Mouse (Mus musculus) limb, embryonic 10.5 days (tissue): ENCODE measurements around the gene Atp1a1. TPM values are rescaled to one million over a fixed set of nuclear protein-coding genes. Genes with fewer than 3 reads are reported as not detected.

ENCODE experiments used
- DNase-seq: peaks from one replicate; pipeline ENCODE4 v3.0.0-alpha.2; 2017; ENCODE audit warnings: low spot score
- H3K27ac ChIP-seq: fragments of 300-500 bp; sonication (generic); 2 replicates; pipeline ENCODE4 v1.5.1; 2016; ENCODE audit warnings: mild to moderate bottlenecking
- H3K27me3 ChIP-seq: fragments of 300-500 bp; sonication (generic); 2 replicates; pipeline ENCODE4 v1.6.1; 2016; ENCODE audit warnings: low read depth, mild to moderate bottlenecking; ENCODE audit not compliant: poor library complexity, severe bottlenecking
- H3K36me3 ChIP-seq: fragments of 300-500 bp; sonication (generic); 2 replicates; pipeline ENCODE4 v1.6.1; 2016; ENCODE audit warnings: mild to moderate bottlenecking, moderate library complexity
- H3K4me1 ChIP-seq: fragments of 300-500 bp; sonication (generic); 2 replicates; pipeline ENCODE4 v1.6.1; 2016
- H3K4me3 ChIP-seq: fragments of 300-500 bp; sonication (generic); 2 replicates; pipeline ENCODE4 v1.5.1; 2016; ENCODE audit warnings: mild to moderate bottlenecking, moderate library complexity
- H3K9me3 ChIP-seq: fragments of 300-500 bp; sonication (generic); replicated peaks from 2 replicates; pipeline ENCODE4 v1.6.1; 2016; ENCODE audit warnings: mild to moderate bottlenecking
- WGBS: fragments of 180-500 bp; shearing (Covaris S2); methylation state at CpG from one replicate; pipeline ENCODE4 v1.1.7; 2016; 5-methylcytosine and 5-hydroxymethylcytosine counted together
- polyA plus RNA-seq: library from polyadenylated mRNA; unstranded; fragments of >200 nt; fragmentation: Nextera tagmentation; extraction: Ambion mirVana; gene quantifications from 2 replicates; pipeline ENCODE4 v1.2.1, GENCODE M21; 2016

The Atp1a1 gene
- polyA plus RNA-seq, 1 experiment from 2014 or later: 47.7 TPM

- Histone ChIP-seq H3K4me3 (no peak overlapping the region), H3K27ac (no peak overlapping the region), H3K27me3 (no peaks in the 10 kb centered on the region), H3K4me1 (peaks cover 3% of the 10 kb centered on the region; the same call in 1 of the 2 replicates), H3K36me3 (no peaks in the 10 kb centered on the region), H3K9me3 (no peaks in the 10 kb centered on the region)
- no peak for DNase-seq
- WGBS: 80% methylated on average over 2 of the region's 2 CpGs
Measured at GRCm38 (mm10) chr3:101636086-101636485, 31.6 kb upstream of the Atp1a1 start.

DNA sequence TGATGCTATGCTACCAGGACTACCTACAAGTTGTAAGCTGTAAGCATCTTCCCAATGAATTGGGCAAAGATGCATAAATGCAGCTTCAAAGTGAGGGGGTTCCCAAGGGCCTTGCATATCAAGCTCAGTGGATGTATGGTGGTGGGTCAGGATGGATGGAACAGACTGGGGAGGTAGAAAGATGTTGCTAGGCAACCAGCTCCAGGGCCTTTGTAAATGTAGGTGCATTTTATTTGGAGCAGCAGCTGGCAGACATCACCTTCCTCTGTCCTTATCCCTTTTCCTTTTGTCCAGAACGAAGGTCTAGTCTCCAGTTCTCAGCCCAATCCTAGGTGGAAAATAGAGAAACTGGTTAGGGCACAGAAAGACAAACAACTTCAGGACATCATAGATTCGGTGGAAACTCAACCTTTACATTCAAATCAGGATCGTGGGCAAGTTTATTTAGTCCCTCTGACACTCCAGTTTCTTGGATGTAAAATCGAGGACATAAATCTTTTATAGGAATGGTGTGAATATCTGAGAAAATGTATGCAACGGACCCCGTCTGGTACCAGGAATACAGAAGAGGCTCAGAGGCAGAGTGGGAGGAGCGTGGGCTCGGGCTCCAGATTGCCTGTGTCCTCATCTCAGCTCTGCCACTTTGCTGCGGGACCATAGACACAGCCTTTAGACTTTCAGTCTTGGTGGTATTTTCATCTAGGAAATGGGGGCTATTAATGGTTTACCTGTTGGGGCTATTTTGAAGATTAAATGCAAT is 29.8 kb upstream of the Atp1a1 start:
- 89% methylated on average over 9 of the region's 9 CpGs for WGBS
- Histone ChIP-seq H3K9me3 (no peaks in the 10 kb centered on the region), H3K36me3 (no peaks in the 10 kb centered on the region), H3K27ac (no peak overlapping the region), H3K27me3 (no peaks in the 10 kb centered on the region), H3K4me1 (peaks cover 3% of the 10 kb centered on the region; the same call in 1 of the 2 replicates), H3K4me3 (no peak overlapping the region)
- DNase-seq: no peak

GRCm38 (mm10) chr3:101628255-101628654 is 23.8 kb upstream of the Atp1a1 start:
- no peak overlapping the region for H3K27ac ChIP-seq
- no peak for DNase-seq

GRCm38 (mm10) chr3:101624287-101624686 is 19.8 kb upstream of the Atp1a1 start:
- no peak overlapping the region for H3K4me3 ChIP-seq
- H3K9me3 ChIP-seq: no peaks in the 10 kb centered on the region; the same call in 1 of the 2 replicates
- no peaks in the 10 kb centered on the region for H3K27me3 ChIP-seq
- H3K4me1 ChIP-seq: no peaks in the 10 kb centered on the region
- no peak overlapping the region for H3K27ac ChIP-seq
- 91% methylated on average over 5 of the region's 5 CpGs for WGBS
- no peak for DNase-seq
- H3K36me3 ChIP-seq: no peaks in the 10 kb centered on the region

More at GRCm38 (mm10) chr3:101628255-101628654, 23.8 kb upstream of the Atp1a1 start:
- H3K27me3 ChIP-seq: no peaks in the 10 kb centered on the region
- H3K4me1 ChIP-seq: peaks cover 3% of the 10 kb centered on the region; the same call in 1 of the 2 replicates
- no peaks in the 10 kb centered on the region for H3K9me3 ChIP-seq
- no peaks in the 10 kb centered on the region for H3K36me3 ChIP-seq
- 90% methylated on average over 2 of the region's 2 CpGs for WGBS
- no peak overlapping the region for H3K4me3 ChIP-seq

- DNase-seq: no peak
- Histone ChIP-seq H3K4me1 (no peaks in the 10 kb centered on the region), H3K4me3 (no peak overlapping the region), H3K27me3 (no peaks in the 10 kb centered on the region), H3K27ac (no peak overlapping the region), H3K9me3 (no peaks in the 10 kb centered on the region; the same call in 1 of the 2 replicates), H3K36me3 (no peaks in the 10 kb centered on the region)
- WGBS: 91% methylated on average over 4 of the region's 4 CpGs
Measured at GRCm38 (mm10) chr3:101619017-101619416, 14.5 kb upstream of the Atp1a1 start.

DNA sequence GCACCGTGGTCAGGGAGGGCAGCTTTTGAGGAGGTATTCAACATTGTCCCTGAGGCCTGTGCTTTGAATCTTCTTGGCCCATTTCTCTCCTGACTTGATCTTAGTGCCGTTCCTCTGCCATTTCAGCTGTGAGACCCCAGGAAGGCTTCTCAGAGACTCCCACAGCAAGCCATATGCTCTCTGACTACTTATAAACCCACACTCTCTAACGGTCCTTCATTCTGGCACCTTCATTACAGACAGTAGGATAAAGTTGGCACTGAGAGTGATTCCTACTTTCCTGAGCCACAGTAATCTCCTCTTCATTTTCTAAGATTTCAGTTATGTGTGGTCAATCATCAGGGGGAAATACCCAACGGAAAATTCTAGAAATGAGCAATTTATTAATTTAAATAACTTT is 14.0 kb upstream of the Atp1a1 start:
- 87% methylated on average over 4 of the region's 4 CpGs for whole genome bisulfite sequencing
- no peaks in the 10 kb centered on the region for H3K4me1 ChIP-seq
- DNase-seq: no peak
- H3K27me3 ChIP-seq: 0 out of 2 replicates have a peak, but pooled peaks cover 4% of the 10 kb centered on the region
- no peak overlapping the region for H3K27ac ChIP-seq
- no peaks in the 10 kb centered on the region; the same call in 1 of the 2 replicates for H3K9me3 ChIP-seq
- no peaks in the 10 kb centered on the region for H3K36me3 ChIP-seq
- H3K4me3 ChIP-seq: no peak overlapping the region

- Histone ChIP-seq H3K27ac (no peak overlapping the region), H3K4me3 (no peak overlapping the region), H3K4me1 (peaks cover 3% of the 10 kb centered on the region), H3K36me3 (no peaks in the 10 kb centered on the region), H3K9me3 (no peaks in the 10 kb centered on the region), H3K27me3 (0 out of 2 replicates have a peak, but pooled peaks cover 5% of the 10 kb centered on the region)
- WGBS: 90% methylated on average over 8 of the region's 8 CpGs
- DNase-seq: no peak
Measured at GRCm38 (mm10) chr3:101617451-101617850, 13.0 kb upstream of the Atp1a1 start.

DNA sequence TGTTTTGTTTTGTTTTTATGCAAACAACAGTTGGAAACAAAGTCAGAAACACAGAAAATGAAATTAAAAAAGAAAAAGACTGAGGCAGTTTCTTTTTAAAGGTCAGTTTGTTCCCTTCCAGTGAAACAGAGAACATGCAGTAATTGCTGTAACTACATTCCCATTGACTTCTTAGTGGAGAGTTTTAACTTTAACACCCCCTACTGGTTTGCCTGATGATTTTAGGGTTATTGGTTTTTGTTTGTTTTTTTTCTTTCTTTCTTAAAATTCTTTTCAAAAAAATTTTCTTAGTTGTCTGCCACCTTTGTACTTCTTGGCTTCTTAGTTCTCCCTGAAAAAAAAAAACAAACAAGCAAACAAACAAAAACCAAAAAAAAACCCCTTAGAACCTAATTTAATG is 12.5 kb upstream of the Atp1a1 start:
- Histone ChIP-seq H3K36me3 (no peaks in the 10 kb centered on the region), H3K4me1 (peaks cover 7% of the 10 kb centered on the region), H3K27ac (no peak overlapping the region), H3K27me3 (0 out of 2 replicates have a peak, but pooled peaks cover 5% of the 10 kb centered on the region), H3K9me3 (no peaks in the 10 kb centered on the region), H3K4me3 (no peak overlapping the region)
- no peak for DNase-seq

DNA sequence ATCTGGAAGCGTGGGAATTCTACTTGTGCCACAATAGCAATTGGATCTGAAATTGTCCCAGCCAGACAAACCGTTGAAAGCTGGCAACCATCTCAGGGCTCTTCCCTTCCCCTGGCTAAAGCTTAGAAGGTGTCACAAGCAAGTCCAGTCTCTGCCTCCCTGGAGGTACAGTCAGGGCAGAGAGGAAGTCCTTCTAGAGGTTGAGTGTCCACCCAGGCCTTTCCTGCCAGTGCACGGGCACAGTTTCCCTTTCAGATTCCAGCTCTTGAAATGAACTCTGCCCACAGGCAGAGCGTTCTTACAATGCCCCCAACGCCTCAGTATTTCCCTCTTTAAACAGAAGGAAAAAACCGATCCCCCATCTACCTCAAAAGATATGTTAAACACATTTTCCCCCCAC is 11.4 kb upstream of the Atp1a1 start:
- H3K4me1 ChIP-seq: peaks cover 19% of the 10 kb centered on the region
- no peak overlapping the region for H3K27ac ChIP-seq
- no peaks in the 10 kb centered on the region for H3K9me3 ChIP-seq
- WGBS: 89% methylated on average over 6 of the region's 6 CpGs
- H3K27me3 ChIP-seq: 0 out of 2 replicates have a peak, but pooled peaks cover 5% of the 10 kb centered on the region
- no peak for DNase-seq
- H3K4me3 ChIP-seq: no peak overlapping the region
- no peaks in the 10 kb centered on the region for H3K36me3 ChIP-seq

DNA sequence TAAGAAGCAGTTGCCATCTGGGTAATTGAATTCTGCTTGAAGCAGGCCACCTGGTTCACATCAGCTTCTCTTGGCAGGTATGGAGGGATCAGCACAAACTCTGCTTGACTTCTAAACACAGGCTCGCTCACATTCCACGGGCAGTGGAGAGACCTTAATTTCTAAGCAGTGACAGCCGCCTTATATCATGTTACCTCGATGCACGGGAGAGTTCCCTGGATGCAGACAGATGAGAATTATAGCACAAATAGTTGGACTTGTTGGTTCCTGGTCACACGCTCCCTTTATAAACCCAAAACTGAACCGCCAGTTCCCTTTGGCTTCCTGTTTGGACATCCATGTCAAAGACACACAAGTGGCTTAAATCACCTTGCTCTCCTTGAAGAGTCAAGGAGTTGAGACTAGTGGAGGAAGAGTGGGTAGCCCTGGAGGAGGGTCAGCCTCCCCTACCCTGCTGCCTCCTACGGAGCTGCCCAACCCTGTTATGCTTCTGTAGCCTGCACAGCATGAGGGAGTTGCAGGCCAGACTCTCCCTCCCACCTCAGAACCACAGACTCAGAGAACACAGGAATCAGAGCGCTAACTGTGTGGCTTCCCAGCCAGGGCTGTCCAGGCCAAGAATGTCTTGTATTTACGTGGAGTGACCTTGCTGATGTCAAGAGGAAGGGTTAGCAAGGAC is 7.5 kb upstream of the Atp1a1 start:
- DNase-seq: peak; percentile 61
- peaks cover 22% of the 10 kb centered on the region for H3K4me1 ChIP-seq
- peak overlapping the region; percentile 16; the same call in 1 of the 2 replicates for H3K4me3 ChIP-seq
- H3K36me3 ChIP-seq: no peaks in the 10 kb centered on the region
- 33% methylated on average over 10 of the region's 10 CpGs for WGBS
- no peaks in the 10 kb centered on the region for H3K9me3 ChIP-seq
- peak overlapping the region; percentile 78 for H3K27ac ChIP-seq
- 0 out of 2 replicates have a peak, but pooled peaks cover 5% of the 10 kb centered on the region for H3K27me3 ChIP-seq

GRCm38 (mm10) chr3:101611012-101611812 is 6.7 kb upstream of the Atp1a1 start:
- peaks cover 22% of the 10 kb centered on the region for H3K4me1 ChIP-seq
- H3K36me3 ChIP-seq: no peaks in the 10 kb centered on the region
- no peaks in the 10 kb centered on the region for H3K9me3 ChIP-seq
- H3K27ac ChIP-seq: peak overlapping the region; percentile 56; the same call in 1 of the 2 replicates
- no peak for DNase-seq
- peaks cover 7% of the 10 kb centered on the region; the same call in 1 of the 2 replicates for H3K27me3 ChIP-seq
- no peak overlapping the region for H3K4me3 ChIP-seq
- 70% methylated on average over 8 of the region's 8 CpGs for WGBS

- H3K27ac ChIP-seq: no peak overlapping the region
- peaks cover 12% of the 10 kb centered on the region; the same call in 1 of the 2 replicates for H3K27me3 ChIP-seq
- 89% methylated on average over 5 of the region's 5 CpGs for WGBS
- H3K36me3 ChIP-seq: no peaks in the 10 kb centered on the region
- no peaks in the 10 kb centered on the region for H3K9me3 ChIP-seq
- no peak for DNase-seq
- H3K4me1 ChIP-seq: peaks cover 38% of the 10 kb centered on the region
- no peak overlapping the region for H3K4me3 ChIP-seq
Measured at GRCm38 (mm10) chr3:101609302-101609701, 4.8 kb upstream of the Atp1a1 start.
